Mouse (Mus musculus) central nervous system, embryonic 18 days (tissue): ENCODE data around the gene Atp2c1. TPM values are rescaled to one million over a fixed set of nuclear protein-coding genes. Genes with fewer than 3 reads are reported as not detected.

Source experiments
- polyA plus RNA-seq: library from polyadenylated mRNA; depleted of rRNA; stranded (reverse); fragments of >200 nt; gene quantifications from 2 replicates; pipeline ENCODE4 v1.2.3, GENCODE M21; 2012; rRNA removed

The Atp2c1 gene
- polyA plus RNA-seq: 126 and 141 TPM in 2 replicates

GRCm38 (mm10) chr9:105527219-105527618 lies at the start of gene Atp2c1:
Gene Atp2c1 (minus strand): TSS chr9:105527319.

GRCm38 (mm10) chr9:105395218-105395627 lies 131.9 kb downstream of the Atp2c1 start, which contains the start of the genes Aste1 and Nek11:
Gene Aste1 (plus strand): TSS chr9:105395392.
Gene Nek11 (minus strand): TSS chr9:105395524.

Other genes with a start within 250 kb of the Atp2c1 start
- 8.2 and 9.1 TPM in 2 replicates for gene Aste1, start 131.9 kb downstream of the Atp2c1 start, polyA plus RNA-seq
- gene Nek11, start 131.8 kb downstream of the Atp2c1 start, polyA plus RNA-seq: 1.3 and 1.7 TPM in 2 replicates
- 16.8 and 19.3 TPM in 2 replicates for gene Pik3r4, start 115.7 kb upstream of the Atp2c1 start, polyA plus RNA-seq